15 mouse cellular contexts compared by ENCODE assay signal in the genomic region with DNA sequence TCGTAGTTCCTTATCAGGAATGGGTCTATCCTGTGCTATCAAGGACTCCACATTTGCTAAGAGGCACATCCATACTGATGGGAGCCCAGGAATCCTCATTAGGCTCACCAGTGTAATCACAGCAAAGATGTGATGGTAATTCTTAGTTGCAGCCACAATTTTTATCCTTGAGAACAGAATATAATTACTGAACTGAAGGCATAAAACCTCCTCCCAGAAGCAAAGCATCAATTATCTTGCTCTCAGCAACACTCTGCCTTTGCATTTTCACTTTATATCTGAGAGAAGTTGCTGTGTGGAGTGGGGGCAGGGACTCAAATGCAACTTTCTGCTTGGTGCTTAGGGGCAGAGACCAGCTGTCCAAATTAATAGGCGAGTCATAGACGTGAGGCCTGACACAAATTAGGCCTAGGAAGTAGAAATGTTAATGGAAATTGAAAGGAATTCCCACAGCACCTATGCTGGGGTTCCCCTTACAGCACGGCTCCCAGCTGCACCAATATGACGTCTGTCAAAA.
DNase-seq lines count a peak whose midpoint lies in the region; ATAC-seq lines count a peak whose summit lies in the region.
"Had no signal": no experiment of that assay in that cellular context is flagged by ENCODE, and none has a peak within 500 bp of the region (broad histone marks: within the 10 kb centered on the region; RNA-seq: fewer than 3 reads in every experiment).

No protein-coding gene starts in this region.

- H3K9me3 ChIP-seq in neural tube, embryonic 12.5 days, result no peaks in the 10 kb centered on the region
- no peaks in the 10 kb centered on the region for H3K9me3 ChIP-seq in hindbrain, embryonic 11.5 days (ENCODE audit: control insufficient read depth, low read length)
- H3K9me3 ChIP-seq in midbrain, embryonic 14.5 days (ENCODE audit: control insufficient read depth, low read length), result no peaks in the 10 kb centered on the region
- H3K9me3 ChIP-seq: intestine, embryonic 15.5 days; limb, embryonic 15.5 days had no signal

- WGBS in neural tube, embryonic 12.5 days, result 57% methylated on average over 5 of the region's 5 CpGs
- 65% methylated on average over 5 of the region's 5 CpGs for WGBS in hindbrain, embryonic 11.5 days
- WGBS in midbrain, embryonic 14.5 days, result 41% methylated on average over 5 of the region's 5 CpGs

- DNase-seq in neural tube, embryonic 10.5 days (ENCODE audit: extremely low spot score, low spot score), result no peak
- DNase-seq in hindbrain, embryonic 11.5 days (ENCODE audit: low spot score), result peak; percentile 16
- DNase-seq in midbrain, embryonic 14.5 days, result peak; percentile 68
- no peak for DNase-seq in lung, postnatal 14 days
- DNase-seq in liver, result no peak
- no peak for DNase-seq in T-cell, adult 2 months (ENCODE audit: low spot score)
- DNase-seq in ovary, postnatal 36 days (ENCODE audit: low spot score), result no peak
- DNase-seq: adrenal gland, postnatal 14 days; heart, postnatal 10 days; kidney, postnatal 36 days; lung, adult 2 months; thymus, adult 18-20 months had no signal

- no peak overlapping the region for H3K4me2 ChIP-seq in neural tube, embryonic 12.5 days (replicated peaks)
- no peak overlapping the region for H3K4me2 ChIP-seq in hindbrain, embryonic 11.5 days (replicated peaks; ENCODE audit: low read depth, low read length)
- no peak overlapping the region for H3K4me2 ChIP-seq in midbrain, embryonic 14.5 days (ENCODE audit: low read length)
- H3K4me2 ChIP-seq: intestine, embryonic 15.5 days; limb, embryonic 15.5 days had no signal

- H3K4me1 ChIP-seq in neural tube, embryonic 12.5 days, result no peaks in the 10 kb centered on the region
- no peaks in the 10 kb centered on the region for H3K4me1 ChIP-seq in hindbrain, embryonic 11.5 days (replicated peaks; ENCODE audit: control insufficient read depth, insufficient read depth, low read length)
- no peaks in the 10 kb centered on the region for H3K4me1 ChIP-seq in midbrain, embryonic 14.5 days (ENCODE audit: control insufficient read depth, insufficient read depth, low read length)
- H3K4me1 ChIP-seq: intestine, embryonic 15.5 days; limb, embryonic 15.5 days had no signal

- no peak overlapping the region for H3K27ac ChIP-seq in neural tube, embryonic 12.5 days
- H3K27ac ChIP-seq in hindbrain, embryonic 11.5 days (ENCODE audit: low read depth, low read length), result no peak overlapping the region
- H3K27ac ChIP-seq in midbrain, embryonic 14.5 days (replicated peaks; ENCODE audit: low read depth, low read length), result no peak overlapping the region
- H3K27ac ChIP-seq: intestine, embryonic 15.5 days; limb, embryonic 15.5 days had no signal

- no peaks in the 10 kb centered on the region for H3K27me3 ChIP-seq in neural tube, embryonic 12.5 days (replicated peaks)
- H3K27me3 ChIP-seq in hindbrain, embryonic 11.5 days (ENCODE audit: control insufficient read depth, insufficient read depth, low read length), result no peaks in the 10 kb centered on the region
- H3K27me3 ChIP-seq in midbrain, embryonic 14.5 days (ENCODE audit: control insufficient read depth, insufficient read depth, low read length), result no peaks in the 10 kb centered on the region
- H3K27me3 ChIP-seq: intestine, embryonic 15.5 days; limb, embryonic 15.5 days had no signal

- no peak overlapping the region for H3K9ac ChIP-seq in neural tube, embryonic 12.5 days
- H3K9ac ChIP-seq in hindbrain, embryonic 11.5 days (ENCODE audit: low read depth, low read length), result no peak overlapping the region
- H3K9ac ChIP-seq in midbrain, embryonic 14.5 days (replicated peaks; ENCODE audit: low read length), result no peak overlapping the region
- H3K9ac ChIP-seq: intestine, embryonic 15.5 days; limb, embryonic 15.5 days had no signal

- H3K4me3 ChIP-seq in neural tube, embryonic 12.5 days, result no peak overlapping the region
- no peak overlapping the region for H3K4me3 ChIP-seq in hindbrain, embryonic 11.5 days (ENCODE audit: low read depth, low read length)
- H3K4me3 ChIP-seq in midbrain, embryonic 14.5 days (replicated peaks; ENCODE audit: low read depth, low read length), result no peak overlapping the region
- H3K4me3 ChIP-seq: intestine, embryonic 15.5 days; limb, embryonic 15.5 days had no signal

- H3K36me3 ChIP-seq in neural tube, embryonic 12.5 days, result no peaks in the 10 kb centered on the region
- no peaks in the 10 kb centered on the region for H3K36me3 ChIP-seq in hindbrain, embryonic 11.5 days (ENCODE audit: control insufficient read depth, insufficient read depth, low read length)
- no peaks in the 10 kb centered on the region for H3K36me3 ChIP-seq in midbrain, embryonic 14.5 days (ENCODE audit: control insufficient read depth, insufficient read depth, low read length)
- H3K36me3 ChIP-seq: intestine, embryonic 15.5 days; limb, embryonic 15.5 days had no signal

- peak; percentile 58; the same call in 1 of the 2 replicates for ATAC-seq in neural tube, embryonic 12.5 days (ENCODE audit: low FRiP score, low read depth)
- peak; percentile 87 for ATAC-seq in hindbrain, embryonic 11.5 days (ENCODE audit: low FRiP score)
- peak; percentile 83 for ATAC-seq in midbrain, embryonic 14.5 days (ENCODE audit: low FRiP score, low TSS enrichment)
- ATAC-seq: intestine, embryonic 15.5 days had no signal

Comparison
In these comparisons a context has a peak if more than half of its experiments do, and no peak if none do; other contexts are left out.
1. DNase-seq: peak in hindbrain, embryonic 11.5 days (single experiment) and midbrain, embryonic 14.5 days (single experiment); none in neural tube, embryonic 10.5 days (single experiment), lung, postnatal 14 days (single experiment), liver (single experiment), T-cell, adult 2 months (single experiment) and ovary, postnatal 36 days (single experiment).
2. Peak in every context shown above with its lines, with median percentiles within 50 percentile points of each other: ATAC-seq.